Mouse (Mus musculus) kidney, embryonic 14.5 days (tissue): ENCODE data around the gene Ephx3. TPM values are rescaled to one million over a fixed set of nuclear protein-coding genes. Genes with fewer than 3 reads are reported as not detected.

Source experiments
- ATAC-seq: fragments of 200-750 bp; cut with Nextera tagmentation; 2 replicates; pipeline ENCODE4 v1.8.0; 2017; ENCODE audit warnings: moderate number of reproducible peaks, mild to moderate bottlenecking, moderate TSS enrichment, moderate library complexity; ENCODE audit not compliant: low FRiP score, low TSS enrichment
- H3K27ac ChIP-seq: fragments of 300-500 bp; sonication (generic); 2 replicates; pipeline ENCODE4 v1.5.1; 2014; ENCODE audit warnings: low read depth, mild to moderate bottlenecking, low read length, moderate library complexity, mixed read lengths
- H3K27me3 ChIP-seq: fragments of 300-500 bp; sonication (generic); 2 replicates; pipeline ENCODE4 v1.6.1; 2014; ENCODE audit warnings: mild to moderate bottlenecking, low read length; ENCODE audit not compliant: control insufficient read depth, insufficient read depth
- H3K36me3 ChIP-seq: fragments of 300-500 bp; sonication (generic); 2 replicates; pipeline ENCODE4 v1.6.1; 2014; ENCODE audit warnings: low read length, mixed read lengths; ENCODE audit not compliant: control insufficient read depth, insufficient read depth
- H3K4me1 ChIP-seq: fragments of 300-500 bp; sonication (generic); 2 replicates; pipeline ENCODE4 v1.6.1; 2014; ENCODE audit warnings: low read length, mixed read lengths; ENCODE audit not compliant: control insufficient read depth, insufficient read depth
- H3K4me2 ChIP-seq: fragments of 300-500 bp; sonication (generic); replicated peaks from 2 replicates; pipeline ENCODE4 v1.6.1; 2014; ENCODE audit warnings: low read depth, mild to moderate bottlenecking, low read length
- H3K4me3 ChIP-seq: fragments of 300-500 bp; sonication (generic); 2 replicates; pipeline ENCODE4 v1.5.1; 2014; ENCODE audit warnings: mild to moderate bottlenecking, low read length
- H3K9ac ChIP-seq: fragments of 300-500 bp; sonication (generic); 2 replicates; pipeline ENCODE4 v1.6.1; 2014; ENCODE audit warnings: low read depth, mild to moderate bottlenecking, low read length, moderate library complexity
- H3K9me3 ChIP-seq: fragments of 300-500 bp; sonication (generic); 2 replicates; pipeline ENCODE4 v1.6.1; 2016; ENCODE audit warnings: low read length; ENCODE audit not compliant: control insufficient read depth
- whole genome bisulfite sequencing: fragments of 180-500 bp; shearing (Covaris S2); extraction: QIAGEN DNeasy Blood & Tissue Kit; methylation state at CpG from one replicate; pipeline ENCODE4 v1.1.7; 2014; 5-methylcytosine and 5-hydroxymethylcytosine counted together
- polyA plus RNA-seq: library from polyadenylated mRNA; unstranded; fragments of >200 nt; fragmentation: Nextera tagmentation; extraction: Ambion mirVana; gene quantifications from 2 replicates; pipeline ENCODE4 v1.2.1, GENCODE M21; 2014

Gene Ephx3
- polyA plus RNA-seq, 1 experiment from 2014 or later = not detected

GRCm38 (mm10) chr17:32209144-32209543 lies 19.8 kb upstream of the Ephx3 start:
- ATAC-seq = no peak
- peaks cover 99% of the 10 kb centered on the region for H3K36me3 ChIP-seq
- H3K4me2 ChIP-seq = no peak overlapping the region
- H3K9me3 ChIP-seq = no peaks in the 10 kb centered on the region
- 0 out of 2 replicates have a peak overlapping the region, but pooled peaks have one; percentile 7 for H3K9ac ChIP-seq
- 0 out of 2 replicates have a peak, but pooled peaks cover 3% of the 10 kb centered on the region for H3K4me1 ChIP-seq
- H3K27me3 ChIP-seq = no peaks in the 10 kb centered on the region
- no peak overlapping the region for H3K4me3 ChIP-seq
- H3K27ac ChIP-seq = peak overlapping the region; percentile 24; the same call in 1 of the 2 replicates
- 37% methylated on average over 6 of the region's 6 CpGs for WGBS

GRCm38 (mm10) chr17:32207586-32208245 lies 18.4 kb upstream of the Ephx3 start:
- no peak overlapping the region for H3K4me2 ChIP-seq
- H3K36me3 ChIP-seq = peaks cover 98% of the 10 kb centered on the region
- H3K27ac ChIP-seq = 0 out of 2 replicates have a peak overlapping the region, but pooled peaks have one; percentile 24
- no peak overlapping the region for H3K9ac ChIP-seq
- no peaks in the 10 kb centered on the region for H3K9me3 ChIP-seq
- 0 out of 2 replicates have a peak, but pooled peaks cover 3% of the 10 kb centered on the region for H3K4me1 ChIP-seq
- H3K4me3 ChIP-seq = no peak overlapping the region
- H3K27me3 ChIP-seq = no peaks in the 10 kb centered on the region
- no peak for ATAC-seq
- WGBS = 73% methylated on average over 5 of the region's 5 CpGs

GRCm38 (mm10) chr17:32205345-32205744 lies 16.0 kb upstream of the Ephx3 start:
- 85% methylated on average over 3 of the region's 3 CpGs for WGBS
- Histone ChIP-seq H3K27me3 (no peaks in the 10 kb centered on the region), H3K9ac (no peak overlapping the region), H3K4me3 (no peak overlapping the region), H3K27ac (no peak overlapping the region), H3K9me3 (no peaks in the 10 kb centered on the region), H3K36me3 (peaks cover 97% of the 10 kb centered on the region), H3K4me1 (0 out of 2 replicates have a peak, but pooled peaks cover 3% of the 10 kb centered on the region), H3K4me2 (no peak overlapping the region)
- no peak for ATAC-seq

- H3K4me2 ChIP-seq = no peak overlapping the region
- H3K4me1 ChIP-seq = no peaks in the 10 kb centered on the region
- no peak overlapping the region for H3K9ac ChIP-seq
- no peak for ATAC-seq
- H3K36me3 ChIP-seq = peaks cover 97% of the 10 kb centered on the region
- no peak overlapping the region for H3K27ac ChIP-seq
- H3K9me3 ChIP-seq = no peaks in the 10 kb centered on the region
- H3K4me3 ChIP-seq = no peak overlapping the region
- H3K27me3 ChIP-seq = no peaks in the 10 kb centered on the region
- 94% methylated on average over 3 of the region's 3 CpGs for WGBS
Observed at GRCm38 (mm10) chr17:32202972-32203371, 13.6 kb upstream of the Ephx3 start.

- Histone ChIP-seq H3K4me2 (no peak overlapping the region), H3K9me3 (no peaks in the 10 kb centered on the region), H3K36me3 (peaks cover 97% of the 10 kb centered on the region), H3K27ac (no peak overlapping the region), H3K27me3 (no peaks in the 10 kb centered on the region), H3K4me3 (no peak overlapping the region), H3K4me1 (no peaks in the 10 kb centered on the region), H3K9ac (no peak overlapping the region)
- 0 out of 2 replicates have a peak, but pooled peaks have one; percentile 11 for ATAC-seq
- WGBS = 80% methylated on average over 5 of the region's 5 CpGs
Observed at GRCm38 (mm10) chr17:32201086-32201485, 11.7 kb upstream of the Ephx3 start.

GRCm38 (mm10) chr17:32199796-32200195 lies 10.4 kb upstream of the Ephx3 start:
- Histone ChIP-seq H3K27me3 (no peaks in the 10 kb centered on the region), H3K27ac (no peak overlapping the region), H3K4me3 (no peak overlapping the region), H3K4me2 (no peak overlapping the region), H3K4me1 (no peaks in the 10 kb centered on the region), H3K36me3 (peaks cover 93% of the 10 kb centered on the region), H3K9me3 (no peaks in the 10 kb centered on the region), H3K9ac (no peak overlapping the region)
- WGBS = 91% methylated on average over 2 of the region's 2 CpGs
- ATAC-seq = no peak

GRCm38 (mm10) chr17:32197156-32197555 lies 7.8 kb upstream of the Ephx3 start:
- Histone ChIP-seq H3K27me3 (no peaks in the 10 kb centered on the region), H3K27ac (no peak overlapping the region), H3K4me1 (no peaks in the 10 kb centered on the region), H3K9ac (no peak overlapping the region), H3K36me3 (peaks cover 68% of the 10 kb centered on the region), H3K4me2 (no peak overlapping the region), H3K9me3 (no peaks in the 10 kb centered on the region), H3K4me3 (no peak overlapping the region)
- WGBS = 94% methylated on average over 14 of the region's 14 CpGs
- ATAC-seq = no peak

GRCm38 (mm10) chr17:32195725-32196124 lies 6.4 kb upstream of the Ephx3 start:
- H3K36me3 ChIP-seq = peaks cover 53% of the 10 kb centered on the region
- whole genome bisulfite sequencing = 89% methylated on average over 5 of the region's 5 CpGs
- ATAC-seq = no peak
- H3K27ac ChIP-seq = no peak overlapping the region
- H3K4me2 ChIP-seq = no peak overlapping the region
- H3K4me3 ChIP-seq = no peak overlapping the region
- H3K9ac ChIP-seq = no peak overlapping the region
- H3K9me3 ChIP-seq = no peaks in the 10 kb centered on the region
- H3K27me3 ChIP-seq = no peaks in the 10 kb centered on the region
- no peaks in the 10 kb centered on the region for H3K4me1 ChIP-seq

GRCm38 (mm10) chr17:32193010-32193409 lies 3.7 kb upstream of the Ephx3 start:
- H3K4me2 ChIP-seq = no peak overlapping the region
- H3K27me3 ChIP-seq = peaks cover 12% of the 10 kb centered on the region
- peaks cover 10% of the 10 kb centered on the region; the same call in 1 of the 2 replicates for H3K4me1 ChIP-seq
- no peak overlapping the region for H3K27ac ChIP-seq
- no peak overlapping the region for H3K9ac ChIP-seq
- no peak for ATAC-seq
- 78% methylated on average over 5 of the region's 5 CpGs for WGBS
- H3K36me3 ChIP-seq = peaks cover 28% of the 10 kb centered on the region
- H3K9me3 ChIP-seq = no peaks in the 10 kb centered on the region
- no peak overlapping the region for H3K4me3 ChIP-seq
